Mouse (Mus musculus) embryonic fibroblast, embryonic 13.5 days (primary cell): ENCODE measurements around the gene Rerg.

Experiments
- CTCF ChIP-seq: IDR thresholded peaks from 2 replicates; pipeline ENCODE4 v1.5.1; 2011; ENCODE audit warnings: mild to moderate bottlenecking, control low read depth, low read length, moderate library complexity, borderline replicate concordance; ENCODE audit not compliant: insufficient read depth
- POLR2A ChIP-seq: IDR thresholded peaks from 2 replicates; pipeline ENCODE4 v1.6.1; 2011; ENCODE audit warnings: low read depth, mild to moderate bottlenecking, control low read depth, low read length, moderate library complexity

GRCm38 (mm10) chr6:137047036-137047435 is 123.3 kb downstream of the Rerg start:
- TF ChIP-seq CTCF (no peak), POLR2A (no peak)
